Mouse (Mus musculus) small intestine, adult 2 months (tissue): ENCODE data around the gene Nfkb1. TPM values are rescaled to one million over a fixed set of nuclear protein-coding genes. Genes with fewer than 3 reads are reported as not detected.
A peak's percentile ranks its signal among the peaks of the same experiment; 100 is the strongest.

Source experiments
- H3K27ac ChIP-seq: fragments of 200-500 bp; 2 replicates; pipeline ENCODE4 v1.5.1; 2012; ENCODE audit warnings: low read depth, low read length, control low read depth, inconsistent platforms; ENCODE audit not compliant: insufficient read depth
- H3K27me3 ChIP-seq: fragments of 200-500 bp; 2 replicates; pipeline ENCODE4 v1.6.1; 2012; ENCODE audit warnings: mild to moderate bottlenecking, moderate library complexity, low read length, inconsistent platforms; ENCODE audit not compliant: control insufficient read depth, insufficient read depth
- H3K36me3 ChIP-seq: fragments of 200-500 bp; 2 replicates; pipeline ENCODE4 v1.6.1; 2012; ENCODE audit warnings: mild to moderate bottlenecking, low read length, control low read depth, inconsistent platforms; ENCODE audit not compliant: control insufficient read depth, insufficient read depth
- H3K4me1 ChIP-seq: fragments of 200-500 bp; 2 replicates; pipeline ENCODE4 v1.6.1; 2012; ENCODE audit warnings: low read length, inconsistent platforms, mixed read lengths; ENCODE audit not compliant: control insufficient read depth, insufficient read depth, insufficient read length
- H3K4me3 ChIP-seq: fragments of 200-500 bp; 2 replicates; pipeline ENCODE4 v1.5.1; 2012; ENCODE audit warnings: low read depth, mild to moderate bottlenecking, control low read depth, inconsistent platforms, low read length, moderate library complexity
- CTCF ChIP-seq: fragments of 200-500 bp; IDR thresholded peaks from 2 replicates; pipeline ENCODE4 v1.5.1; 2012; ENCODE audit warnings: low read depth, mild to moderate bottlenecking, control low read depth, inconsistent platforms, low read length, moderate library complexity, mixed read lengths; ENCODE audit not compliant: insufficient replicate concordance, insufficient read length; ENCODE audit errors: extremely low read depth
- POLR2A ChIP-seq: fragments of 200-500 bp; IDR thresholded peaks from 2 replicates; pipeline ENCODE4 v1.6.1; 2012; ENCODE audit warnings: low read depth, mild to moderate bottlenecking, control low read depth, inconsistent platforms, low read length, moderate library complexity
- WGBS: fragments of 180-500 bp; shearing (Covaris S2); methylation state at CpG from one replicate; pipeline ENCODE4 v1.1.7; 2018; 5-methylcytosine and 5-hydroxymethylcytosine counted together
- polyA plus RNA-seq: library from polyadenylated mRNA; depleted of rRNA; stranded (reverse); fragments of >200 nt; gene quantifications from 2 replicates; pipeline ENCODE4 v1.2.3, GENCODE M21; 2012

Nfkb1 gene
- polyA plus RNA-seq, 1 experiment: 94.2 TPM

- 86% methylated on average over 3 of the region's 3 CpGs for WGBS
- no peak overlapping the region for H3K27ac ChIP-seq
- H3K27me3 ChIP-seq: no peaks in the 10 kb centered on the region
- no peak for TF ChIP-seq POLR2A
- TF ChIP-seq CTCF: no peak
- H3K4me3 ChIP-seq: no peak overlapping the region
- peaks cover 59% of the 10 kb centered on the region for H3K36me3 ChIP-seq
- 0 out of 2 replicates have a peak, but pooled peaks cover 2% of the 10 kb centered on the region for H3K4me1 ChIP-seq
Observed at GRCm38 (mm10) chr3:135610221-135610620, 81.1 kb downstream of the Nfkb1 start.

GRCm38 (mm10) chr3:135607660-135608473 is 83.5 kb downstream of the Nfkb1 start:
- H3K4me3 ChIP-seq: peak overlapping the region; percentile 43
- WGBS: 73% methylated on average over 24 of the region's 24 CpGs
- TF ChIP-seq POLR2A (no peak), CTCF (no peak)
- H3K36me3 ChIP-seq: peaks cover 62% of the 10 kb centered on the region
- no peaks in the 10 kb centered on the region for H3K27me3 ChIP-seq
- H3K4me1 ChIP-seq: 0 out of 2 replicates have a peak, but pooled peaks cover 2% of the 10 kb centered on the region
- peak overlapping the region; percentile 69 for H3K27ac ChIP-seq

GRCm38 (mm10) chr3:135607021-135607420 is 84.3 kb downstream of the Nfkb1 start:
- WGBS: 74% methylated on average over 9 of the region's 9 CpGs
- Histone ChIP-seq H3K36me3 (peaks cover 60% of the 10 kb centered on the region), H3K27ac (no peak overlapping the region), H3K27me3 (no peaks in the 10 kb centered on the region), H3K4me3 (no peak overlapping the region), H3K4me1 (0 out of 2 replicates have a peak, but pooled peaks cover 2% of the 10 kb centered on the region)
- TF ChIP-seq POLR2A (no peak), CTCF (no peak)

DNA sequence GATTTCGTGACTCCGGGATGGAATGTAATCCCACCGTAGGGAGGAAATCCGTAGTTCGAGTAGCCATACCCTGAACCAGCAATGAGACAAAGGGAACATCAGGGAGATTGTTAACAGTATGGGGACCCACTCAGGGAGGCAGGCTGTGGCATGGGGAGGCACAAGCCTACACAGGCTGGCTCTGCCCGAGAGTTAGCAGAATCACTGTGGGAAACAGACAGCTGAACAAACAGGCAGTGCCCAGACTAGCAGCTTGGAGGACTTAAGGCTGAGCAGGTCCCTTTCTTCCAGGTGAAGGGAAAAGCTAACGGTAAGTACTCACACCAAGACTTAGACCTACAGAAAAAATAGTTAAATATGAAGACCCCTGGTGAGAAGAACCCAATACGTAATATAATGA is 84.8 kb downstream of the Nfkb1 start:
- Histone ChIP-seq H3K27me3 (no peaks in the 10 kb centered on the region), H3K4me1 (0 out of 2 replicates have a peak, but pooled peaks cover 2% of the 10 kb centered on the region), H3K27ac (no peak overlapping the region), H3K36me3 (peaks cover 59% of the 10 kb centered on the region), H3K4me3 (no peak overlapping the region)
- 85% methylated on average over 8 of the region's 8 CpGs for WGBS
- no peak for TF ChIP-seq CTCF

DNA sequence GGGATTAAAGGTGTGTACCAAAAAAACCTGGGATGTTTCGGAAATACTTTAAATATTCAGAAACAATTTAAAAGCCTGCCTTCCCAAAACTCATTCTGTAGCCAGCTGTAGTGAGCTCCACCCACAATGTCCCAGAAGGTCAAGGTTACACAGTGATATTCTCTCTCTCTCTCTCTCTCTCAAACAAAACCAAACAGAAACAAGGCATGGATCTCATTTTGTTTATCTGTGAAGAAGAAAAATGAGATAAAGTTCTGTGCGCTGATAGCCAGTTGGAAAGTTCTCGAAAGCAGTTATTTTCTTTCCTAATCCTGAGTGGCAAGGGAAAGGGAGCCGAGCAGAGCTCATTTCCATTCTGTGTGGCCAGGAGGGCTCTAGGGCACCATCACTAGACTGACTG is 85.9 kb downstream of the Nfkb1 start:
- Histone ChIP-seq H3K4me3 (no peak overlapping the region), H3K27me3 (no peaks in the 10 kb centered on the region), H3K4me1 (0 out of 2 replicates have a peak, but pooled peaks cover 2% of the 10 kb centered on the region), H3K27ac (no peak overlapping the region), H3K36me3 (peaks cover 61% of the 10 kb centered on the region)
- WGBS: 72% methylated on average over 4 of the region's 4 CpGs
- TF ChIP-seq CTCF: no peak
- no peak for TF ChIP-seq POLR2A

DNA sequence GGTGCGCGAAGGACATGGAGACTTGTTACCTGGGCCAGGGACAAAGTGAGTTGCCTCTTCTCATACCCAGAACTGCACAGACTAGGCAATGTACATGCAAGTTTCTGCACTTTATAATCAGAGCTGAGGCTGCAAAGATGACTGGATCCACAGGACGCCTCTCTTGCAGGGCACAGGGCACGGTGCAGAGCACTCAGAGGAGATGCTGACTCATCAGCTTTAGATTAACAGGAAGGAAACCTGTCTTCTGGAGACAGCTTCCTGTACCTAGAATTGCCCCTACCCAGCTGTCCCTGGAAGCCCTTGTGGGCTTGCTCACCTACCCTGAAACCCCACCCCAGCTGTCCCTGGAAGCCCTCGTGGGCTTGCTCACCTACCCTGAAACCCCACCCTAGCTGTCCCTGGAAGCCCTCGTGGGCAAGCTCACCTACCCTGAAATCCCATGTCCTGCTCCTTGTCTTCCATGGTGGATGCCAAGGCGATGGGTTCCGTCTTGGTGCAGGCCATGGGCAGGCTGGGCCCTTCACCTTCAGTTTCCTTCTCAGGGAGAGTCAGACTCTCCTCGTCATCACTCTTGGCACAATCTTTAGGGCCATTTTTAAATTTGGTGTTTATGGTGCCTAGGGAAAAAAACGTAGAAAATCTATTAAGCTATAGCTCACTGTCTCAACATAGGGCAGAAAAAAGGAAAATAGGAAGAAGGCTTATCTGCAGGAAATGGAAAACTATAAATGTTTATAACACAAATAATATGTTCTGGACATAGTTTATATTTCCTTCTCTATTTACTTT is 86.5 kb downstream of the Nfkb1 start:
- WGBS: 78% methylated on average over 10 of the region's 10 CpGs
- Histone ChIP-seq H3K36me3 (peaks cover 59% of the 10 kb centered on the region), H3K4me1 (0 out of 2 replicates have a peak, but pooled peaks cover 2% of the 10 kb centered on the region), H3K27me3 (no peaks in the 10 kb centered on the region), H3K4me3 (no peak overlapping the region), H3K27ac (no peak overlapping the region)
- TF ChIP-seq CTCF (no peak), POLR2A (no peak)

- no peak overlapping the region for H3K27ac ChIP-seq
- no peak for TF ChIP-seq CTCF
- no peak for TF ChIP-seq POLR2A
- 82% methylated on average over 10 of the region's 10 CpGs for WGBS
- H3K4me3 ChIP-seq: no peak overlapping the region
- no peaks in the 10 kb centered on the region for H3K27me3 ChIP-seq
- 0 out of 2 replicates have a peak, but pooled peaks cover 2% of the 10 kb centered on the region for H3K4me1 ChIP-seq
- peaks cover 57% of the 10 kb centered on the region for H3K36me3 ChIP-seq
Observed at GRCm38 (mm10) chr3:135602731-135603130, 88.6 kb downstream of the Nfkb1 start.
